Mouse (Mus musculus): ENCODE data around the gene Gclm. TPM values are rescaled to one million over a fixed set of nuclear protein-coding genes. Genes with fewer than 3 reads are reported as not detected.
A peak's percentile ranks its signal among the peaks of the same experiment; 100 is the strongest.

Gclm gene
- polyA plus RNA-seq (2012; ENCODE audit: insufficient read depth, insufficient read length, missing spikeins) = 305 and 316 TPM in 2 replicates

GRCm38 (mm10) chr3:122245215-122245877 is at the start of gene Gclm:
Gclm (plus strand) TSS chr3:122245557.
- H3K27ac ChIP-seq (ENCODE audit: insufficient read depth, low read depth, low read length) = peak within 1 kb of the TSS; percentile 69
- 0 out of 2 replicates have a peak, but pooled peaks have one; percentile 28 for TF ChIP-seq POLR2A (IDR thresholded peaks at IDR 0.05; ENCODE audit: borderline replicate concordance, low read depth, low read length)
- TF ChIP-seq CTCF (IDR thresholded peaks at IDR 0.05; ENCODE audit: low read depth, low read length) = no peak
- H3K4me1 ChIP-seq (ENCODE audit: control insufficient read depth, insufficient read depth, low read length) = peaks cover 31% of the 10 kb centered on the region
- peak within 1 kb of the TSS; percentile 98 for H3K4me3 ChIP-seq (ENCODE audit: insufficient read depth, low read length)

DNA sequence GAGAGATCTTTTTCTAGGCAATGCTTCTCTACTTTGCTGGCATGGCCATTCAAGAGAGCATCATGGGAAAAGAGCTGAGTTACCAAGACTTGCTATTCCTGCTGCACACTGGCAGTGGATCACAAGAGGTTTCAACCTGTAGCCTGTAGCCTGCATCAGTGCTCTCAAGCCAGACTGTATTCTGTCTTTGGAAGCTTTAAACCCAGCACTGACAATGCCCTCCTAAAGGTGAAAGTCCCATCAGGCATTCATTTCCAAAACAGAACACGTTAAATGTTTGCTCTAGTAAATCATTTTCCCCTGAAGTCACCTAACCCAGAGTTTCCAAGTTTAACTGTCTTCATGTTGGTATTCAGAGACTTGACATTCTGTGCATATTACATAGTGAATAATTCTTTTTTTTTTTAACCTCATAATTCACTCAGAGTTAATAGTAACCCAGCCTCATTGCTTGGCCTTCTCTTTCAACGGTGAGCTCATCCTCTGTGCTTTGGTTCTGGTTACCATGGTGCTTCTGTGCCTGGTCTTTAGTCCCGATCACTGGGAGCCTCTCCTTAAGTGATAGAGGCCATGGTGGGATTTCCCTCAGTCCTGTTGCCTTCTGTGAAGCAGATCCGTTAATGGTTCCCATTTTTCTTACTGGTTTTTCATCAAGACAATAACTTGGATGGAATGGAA is 48.6 kb upstream of the Gclm start:
- H3K4me3 ChIP-seq (ENCODE audit: insufficient read depth, low read length) = no peak overlapping the region
- TF ChIP-seq POLR2A (IDR thresholded peaks at IDR 0.05; ENCODE audit: borderline replicate concordance, low read depth, low read length) (no peak), CTCF (IDR thresholded peaks at IDR 0.05; ENCODE audit: low read depth, low read length) (no peak)
- H3K27ac ChIP-seq (ENCODE audit: insufficient read depth, low read depth, low read length) = no peak overlapping the region
- peaks cover 12% of the 10 kb centered on the region for H3K4me1 ChIP-seq (ENCODE audit: control insufficient read depth, insufficient read depth, low read length)

DNA sequence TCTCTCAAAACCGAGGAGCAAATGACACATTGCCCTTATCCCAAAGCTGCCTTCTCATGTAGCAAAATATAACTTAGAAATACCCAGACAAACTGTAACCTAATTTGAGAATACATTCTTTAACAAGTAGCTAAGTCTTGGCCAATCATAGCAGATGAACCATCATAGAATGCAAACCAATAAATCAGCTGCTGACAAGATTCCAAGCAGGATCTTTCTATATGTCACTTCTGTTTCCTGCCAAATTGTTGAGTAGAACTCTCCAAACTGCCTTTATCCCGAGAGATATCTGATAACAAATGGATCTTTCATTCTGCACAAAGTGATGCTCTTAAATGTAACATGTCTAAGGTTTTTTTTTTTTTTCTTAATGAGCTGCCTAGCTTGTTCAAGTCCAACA is 46.8 kb upstream of the Gclm start:
- peak overlapping the region; percentile 9; the same call in 1 of the 2 replicates for H3K27ac ChIP-seq (ENCODE audit: insufficient read depth, low read depth, low read length)
- no peak for TF ChIP-seq POLR2A (IDR thresholded peaks at IDR 0.05; ENCODE audit: borderline replicate concordance, low read depth, low read length)
- no peak for TF ChIP-seq CTCF (IDR thresholded peaks at IDR 0.05; ENCODE audit: low read depth, low read length)
- no peak overlapping the region for H3K4me3 ChIP-seq (ENCODE audit: insufficient read depth, low read length)
- peaks cover 19% of the 10 kb centered on the region for H3K4me1 ChIP-seq (ENCODE audit: control insufficient read depth, insufficient read depth, low read length)

GRCm38 (mm10) chr3:122198966-122199381 is 46.4 kb upstream of the Gclm start:
- TF ChIP-seq CTCF (IDR thresholded peaks at IDR 0.05; ENCODE audit: low read depth, low read length) = no peak
- Histone ChIP-seq H3K27ac (ENCODE audit: insufficient read depth, low read depth, low read length) (peak overlapping the region; percentile 9; the same call in 1 of the 2 replicates), H3K4me1 (ENCODE audit: control insufficient read depth, insufficient read depth, low read length) (peaks cover 19% of the 10 kb centered on the region), H3K4me3 (ENCODE audit: insufficient read depth, low read length) (no peak overlapping the region)

GRCm38 (mm10) chr3:122199600-122199999 is 45.8 kb upstream of the Gclm start:
- Histone ChIP-seq H3K4me1 (ENCODE audit: control insufficient read depth, insufficient read depth, low read length) (peaks cover 19% of the 10 kb centered on the region), H3K27ac (ENCODE audit: insufficient read depth, low read depth, low read length) (no peak overlapping the region), H3K4me3 (ENCODE audit: insufficient read depth, low read length) (no peak overlapping the region)
- no peak for TF ChIP-seq CTCF (IDR thresholded peaks at IDR 0.05; ENCODE audit: low read depth, low read length)
- no peak for TF ChIP-seq POLR2A (IDR thresholded peaks at IDR 0.05; ENCODE audit: borderline replicate concordance, low read depth, low read length)

DNA sequence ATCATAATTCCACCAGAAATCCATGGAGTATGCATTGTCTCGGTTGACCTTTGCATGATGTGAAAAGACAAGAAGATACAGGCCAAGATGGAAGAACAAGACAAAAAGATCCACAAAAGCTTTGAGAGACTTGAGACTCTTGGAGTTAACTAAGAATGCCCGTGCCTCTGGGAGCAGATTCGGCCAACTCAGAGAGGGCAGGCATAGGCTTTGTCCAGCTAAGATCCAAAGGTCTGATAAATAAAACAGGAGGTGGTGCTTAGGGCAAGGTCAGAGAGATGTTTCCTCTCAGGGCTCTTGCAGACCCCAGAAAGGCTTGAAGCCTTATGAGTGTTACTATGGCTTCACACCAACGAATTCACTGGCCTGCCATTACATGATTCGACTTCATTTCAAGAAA is 45.3 kb upstream of the Gclm start:
- no peak for TF ChIP-seq POLR2A (IDR thresholded peaks at IDR 0.05; ENCODE audit: borderline replicate concordance, low read depth, low read length)
- TF ChIP-seq CTCF (IDR thresholded peaks at IDR 0.05; ENCODE audit: low read depth, low read length) = no peak
- H3K4me3 ChIP-seq (ENCODE audit: insufficient read depth, low read length) = no peak overlapping the region
- H3K4me1 ChIP-seq (ENCODE audit: control insufficient read depth, insufficient read depth, low read length) = peaks cover 19% of the 10 kb centered on the region
- no peak overlapping the region for H3K27ac ChIP-seq (ENCODE audit: insufficient read depth, low read depth, low read length)

GRCm38 (mm10) chr3:122200447-122200846 is 44.9 kb upstream of the Gclm start:
- no peak for TF ChIP-seq POLR2A (IDR thresholded peaks at IDR 0.05; ENCODE audit: borderline replicate concordance, low read depth, low read length)
- TF ChIP-seq CTCF (IDR thresholded peaks at IDR 0.05; ENCODE audit: low read depth, low read length) = no peak
- H3K27ac ChIP-seq (ENCODE audit: insufficient read depth, low read depth, low read length) = no peak overlapping the region
- H3K4me3 ChIP-seq (ENCODE audit: insufficient read depth, low read length) = no peak overlapping the region
- peaks cover 19% of the 10 kb centered on the region for H3K4me1 ChIP-seq (ENCODE audit: control insufficient read depth, insufficient read depth, low read length)

DNA sequence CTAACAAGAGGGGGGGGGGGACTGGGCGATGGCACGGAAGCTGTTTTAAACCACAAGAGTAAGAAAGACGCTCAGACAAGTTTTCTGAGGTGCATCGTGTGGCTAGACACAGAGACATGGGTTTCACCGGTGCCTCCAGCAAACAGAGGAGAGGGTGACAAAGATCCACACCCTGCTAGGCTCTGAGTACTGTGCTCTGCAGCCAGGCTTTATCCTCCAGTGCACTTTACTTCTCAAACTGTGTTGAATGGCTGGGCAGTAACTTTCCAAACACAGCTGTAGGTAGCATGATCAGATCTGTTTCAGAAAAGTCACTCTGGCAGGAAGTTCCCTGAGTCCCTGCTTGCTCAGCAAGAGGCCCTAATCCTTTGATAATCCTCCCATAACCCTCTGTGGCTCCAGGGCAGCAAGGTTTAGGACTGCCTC is 43.0 kb upstream of the Gclm start:
- Histone ChIP-seq H3K4me1 (ENCODE audit: control insufficient read depth, insufficient read depth, low read length) (peaks cover 17% of the 10 kb centered on the region), H3K4me3 (ENCODE audit: insufficient read depth, low read length) (no peak overlapping the region), H3K27ac (ENCODE audit: insufficient read depth, low read depth, low read length) (no peak overlapping the region)
- no peak for TF ChIP-seq POLR2A (IDR thresholded peaks at IDR 0.05; ENCODE audit: borderline replicate concordance, low read depth, low read length)
- no peak for TF ChIP-seq CTCF (IDR thresholded peaks at IDR 0.05; ENCODE audit: low read depth, low read length)

GRCm38 (mm10) chr3:122203675-122204329 is 41.6 kb upstream of the Gclm start:
- peaks cover 22% of the 10 kb centered on the region for H3K4me1 ChIP-seq (ENCODE audit: control insufficient read depth, insufficient read depth, low read length)
- no peak overlapping the region for H3K27ac ChIP-seq (ENCODE audit: insufficient read depth, low read depth, low read length)
- TF ChIP-seq CTCF (IDR thresholded peaks at IDR 0.05; ENCODE audit: low read depth, low read length) (no peak), POLR2A (IDR thresholded peaks at IDR 0.05; ENCODE audit: borderline replicate concordance, low read depth, low read length) (no peak)
- H3K4me3 ChIP-seq (ENCODE audit: insufficient read depth, low read length) = no peak overlapping the region

- TF ChIP-seq POLR2A (IDR thresholded peaks at IDR 0.05; ENCODE audit: borderline replicate concordance, low read depth, low read length) (no peak), CTCF (IDR thresholded peaks at IDR 0.05; ENCODE audit: low read depth, low read length) (no peak)
- Histone ChIP-seq H3K27ac (ENCODE audit: insufficient read depth, low read depth, low read length) (no peak overlapping the region), H3K4me1 (ENCODE audit: control insufficient read depth, insufficient read depth, low read length) (peaks cover 19% of the 10 kb centered on the region), H3K4me3 (ENCODE audit: insufficient read depth, low read length) (no peak overlapping the region)
Measured at GRCm38 (mm10) chr3:122205753-122206152, 39.6 kb upstream of the Gclm start.
